Mouse (Mus musculus) erythroblast, embryonic 14.5 days (primary cell): ENCODE measurements around the gene Bsdc1.

Experiments
- GATA1 ChIP-seq: IDR thresholded peaks from 2 replicates; pipeline ENCODE4 v1.6.1; 2012; ENCODE audit warnings: low read length, inconsistent platforms, mixed read lengths
- TAL1 ChIP-seq: IDR thresholded peaks from 3 replicates; pipeline ENCODE4 v1.6.1; 2012; ENCODE audit warnings: low read length, inconsistent platforms, mixed read lengths

DNA sequence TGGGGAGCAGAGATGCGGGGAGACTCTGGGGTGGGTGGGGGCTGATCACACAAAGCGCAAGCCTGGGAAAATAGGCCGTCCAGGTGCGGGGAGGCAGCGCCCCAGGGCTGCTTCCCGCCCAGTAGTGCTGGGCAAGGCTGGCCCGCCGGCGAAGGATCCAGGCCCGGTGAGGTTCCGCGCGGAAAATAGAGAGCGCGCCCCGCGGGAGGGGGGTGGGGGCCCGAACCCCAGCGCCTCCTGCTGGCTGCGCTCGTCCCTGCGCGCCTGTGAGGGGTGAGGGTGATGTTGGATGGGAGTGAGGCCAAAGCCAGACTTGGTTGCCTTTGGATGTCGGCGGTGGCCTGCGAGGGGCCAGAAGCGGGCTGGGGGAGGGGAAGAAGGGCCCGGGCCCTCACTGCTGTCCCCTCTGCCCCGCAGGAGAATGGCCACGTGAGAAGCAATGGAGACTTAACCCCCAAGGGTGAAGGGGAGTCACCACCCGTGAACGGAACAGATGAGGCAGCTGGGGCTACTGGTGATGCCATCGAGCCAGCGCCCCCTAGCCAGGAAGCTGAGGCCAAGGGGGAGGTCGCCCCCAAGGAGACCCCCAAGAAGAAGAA lies 53.0 kb downstream of the Bsdc1 start:
- TF ChIP-seq GATA1 (no peak), TAL1 (no peak)
